9 mouse cellular contexts compared by ENCODE assay signal in genomic region chr12:108292419-108292818, GRCm38 (mm10). TPM values are rescaled to one million over a fixed set of nuclear protein-coding genes. Genes with fewer than 3 reads are reported as not detected.
DNase-seq lines count a peak whose midpoint lies in the region; ATAC-seq lines count a peak whose summit lies in the region.
"Had no signal": no experiment of that assay in that cellular context is flagged by ENCODE, and none has a peak within 500 bp of the region (broad histone marks: within the 10 kb centered on the region; RNA-seq: fewer than 3 reads in every experiment).

No protein-coding gene starts in this region.

- no peak for DNase-seq in heart, postnatal 14 days
- peak; percentile 31 for DNase-seq in MEL-GATA-1-ER (ENCODE audit: extremely low read depth, low read depth)
- DNase-seq in heart, postnatal 4 days, result peak; percentile 45
- DNase-seq in spleen, postnatal 10 days (ENCODE audit: low spot score in 2 of 2), result no peak
- no peak for DNase-seq in spleen, postnatal 36 days (ENCODE audit: low spot score in 2 of 2)
- no peak for DNase-seq in gastrocnemius, adult 18-20 months (ENCODE audit: low spot score)

- no peak overlapping the region for H3K4me3 ChIP-seq in heart, embryonic 13.5 days

- no peaks in the 10 kb centered on the region for H3K36me3 ChIP-seq in heart, embryonic 13.5 days

- peak overlapping the region; percentile 56 for H3K4me2 ChIP-seq in heart, embryonic 13.5 days

- no peaks in the 10 kb centered on the region for H3K9me3 ChIP-seq in heart, embryonic 13.5 days

- H3K9ac ChIP-seq in heart, embryonic 13.5 days, result no peak overlapping the region

- H3K27me3 ChIP-seq in heart, embryonic 13.5 days (replicated peaks), result peaks cover 4% of the 10 kb centered on the region; the same call in 1 of the 2 replicates

- peaks cover 9% of the 10 kb centered on the region for H3K4me1 ChIP-seq in heart, embryonic 13.5 days

- WGBS in heart, embryonic 13.5 days, result 15% methylated on average over 9 of the region's 9 CpGs

- H3K27ac ChIP-seq in heart, embryonic 13.5 days (replicated peaks), result no peak overlapping the region
- H3K27ac ChIP-seq: macrophage had no signal

- peak; percentile 37; the same call in 1 of the 2 replicates for ATAC-seq in heart, embryonic 13.5 days (ENCODE audit: extremely low read depth, insufficient number of reproducible peaks, low FRiP score, low TSS enrichment)
- ATAC-seq in megakaryocyte progenitor cell, adult 5-6 weeks (replicated peaks; ENCODE audit: poor library complexity), result peak; percentile 69

- intact Hi-C loops in heart, postnatal 14 days (cut with DNase I), result loop anchor here (2.0 kb wide), 1 partner anchor 76 kb away; no protein-coding TSS in a partner anchor

RNA-seq across cellular contexts. Expression of gene Hhipl1, which starts 13.7 kb away (rescaled TPM):
- polyA plus RNA-seq in heart, embryonic 13.5 days (2015; fragmentation: Nextera tagmentation; extraction: Ambion mirVana), result 0.71 and 1.1 TPM in 2 replicates
- total RNA-seq in heart, postnatal 14 days (2021), result 1 to 10 TPM; 1.7 TPM
- 1 to 10 TPM; 2.5 to 2.8 TPM for total RNA-seq in heart, postnatal 4 days (2021)
- total RNA-seq in megakaryocyte progenitor cell, adult 5-6 weeks (2015), result not detected in 2 replicates
- not detected in 2 replicates for total RNA-seq in megakaryocyte progenitor cell, adult 5-6 weeks (2017)
- total RNA-seq in gastrocnemius, adult 18-20 months (2021), result 1 to 10 TPM; 1.1 to 1.2 TPM
- polyA plus RNA-seq: macrophage had no signal

RNA-seq across cellular contexts. Expression of gene Ccdc85c, which starts 17.2 kb away (rescaled TPM):
- polyA plus RNA-seq in heart, embryonic 13.5 days (2015; fragmentation: Nextera tagmentation; extraction: Ambion mirVana), result 4.9 and 5.8 TPM in 2 replicates
- total RNA-seq in heart, postnatal 14 days (2021), result 10 to 100 TPM; 33.2 to 35.2 TPM
- 10 to 100 TPM; 35.2 to 37.2 TPM for total RNA-seq in heart, postnatal 4 days (2021)
- 0.39 and 0.64 TPM in 2 replicates for total RNA-seq in megakaryocyte progenitor cell, adult 5-6 weeks (2015)
- total RNA-seq in megakaryocyte progenitor cell, adult 5-6 weeks (2017), result 0.46 and 1.6 TPM in 2 replicates
- 10 to 100 TPM; 39.4 to 42.6 TPM for total RNA-seq in gastrocnemius, adult 18-20 months (2021)

RNA-seq across cellular contexts. Expression of gene Cyp46a1, which starts 41.8 kb away (rescaled TPM):
- 6.4 and 6.5 TPM in 2 replicates for polyA plus RNA-seq in heart, embryonic 13.5 days (2015; fragmentation: Nextera tagmentation; extraction: Ambion mirVana)
- 1 to 10 TPM in 1 of 2 experiments, under 1 TPM in 1; 0.54 to 1.7 TPM for total RNA-seq in heart, postnatal 14 days (2021)
- total RNA-seq in heart, postnatal 4 days (2021), result 1 to 10 TPM; 2.5 to 3.3 TPM
- 0.10 and 0.51 TPM in 2 replicates for total RNA-seq in megakaryocyte progenitor cell, adult 5-6 weeks (2015)
- total RNA-seq in megakaryocyte progenitor cell, adult 5-6 weeks (2017), result not detected in 2 replicates
- total RNA-seq in gastrocnemius, adult 18-20 months (2021), result under 1 TPM; 0.11 to 0.21 TPM
- polyA plus RNA-seq: macrophage had no signal

Comparison
In these comparisons a context has a peak if more than half of its experiments do, and no peak if none do; other contexts are left out.
1. DNase-seq: peak in MEL-GATA-1-ER (single experiment) and heart, postnatal 4 days (single experiment); none in heart, postnatal 14 days (0 of 2), spleen, postnatal 10 days (0 of 2), spleen, postnatal 36 days (0 of 2) and gastrocnemius, adult 18-20 months (single experiment).
2. RNA of gene Ccdc85c, which starts 17.2 kb away (total RNA-seq): 39.4 to 42.6 TPM in gastrocnemius, adult 18-20 months, 35.2 to 37.2 TPM in heart, postnatal 4 days and 33.2 to 35.2 TPM in heart, postnatal 14 days; 0.39 to 1.6 TPM in megakaryocyte progenitor cell, adult 5-6 weeks; every median in the first group is over 10 times any median in the second.